In the genomic region with DNA sequence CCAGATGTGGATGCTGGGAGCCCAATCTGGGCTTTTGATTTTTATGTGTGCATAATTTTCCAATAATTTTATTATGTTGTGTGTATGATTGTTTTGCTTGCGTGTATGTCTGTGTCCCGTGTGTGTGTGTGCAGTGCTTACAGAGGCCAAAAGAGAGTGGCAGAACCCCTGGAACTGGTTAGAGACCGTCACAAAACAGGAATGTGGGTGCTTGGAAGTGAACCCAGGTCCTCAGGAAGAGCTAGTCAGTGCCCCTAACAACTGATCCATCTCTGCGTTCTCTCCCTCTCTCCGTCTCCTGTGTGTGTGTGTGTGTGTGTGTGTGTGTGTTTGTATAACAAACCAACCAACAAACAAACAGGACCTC, we compare ENCODE assay signal across 8 mouse cellular contexts. TPM values are rescaled to one million over a fixed set of nuclear protein-coding genes. Genes with fewer than 3 reads are reported as not detected.
DNase-seq lines count a peak whose midpoint lies in the region; ATAC-seq and TF ChIP-seq lines count a peak whose summit lies in the region.

No protein-coding gene starts in this region.

- WGBS in embryonic facial prominence, embryonic 14.5 days = 22% methylated on average over 5 of the region's 5 CpGs
- 24% methylated on average over 5 of the region's 5 CpGs for WGBS in intestine, embryonic 16.5 days
- 31% methylated on average over 5 of the region's 5 CpGs for WGBS in neural tube, embryonic 12.5 days

- peak overlapping the region; percentile 78 for H3K4me2 ChIP-seq in embryonic facial prominence, embryonic 14.5 days (ENCODE audit: low read depth, low read length)
- peak overlapping the region; percentile 75 for H3K4me2 ChIP-seq in intestine, embryonic 16.5 days (ENCODE audit: low read depth, low read length)
- peak overlapping the region; percentile 91 for H3K4me2 ChIP-seq in neural tube, embryonic 12.5 days (replicated peaks)

- no peak for TF ChIP-seq CTCF in layer of hippocampus, adult 2 months (conservative IDR thresholded peaks at IDR 0.05)

- ATAC-seq in embryonic facial prominence, embryonic 14.5 days (ENCODE audit: low read depth) = 0 out of 2 replicates have a peak, but pooled peaks have one; percentile 19
- ATAC-seq in intestine, embryonic 16.5 days = no peak; the same call in 1 of the 2 replicates
- ATAC-seq in neural tube, embryonic 12.5 days (ENCODE audit: low FRiP score, low read depth) = peak; percentile 33
- no peak for ATAC-seq in monocyte, adult 5-6 weeks (replicated peaks; ENCODE audit: insufficient number of reproducible peaks, low FRiP score, low TSS enrichment, poor library complexity, severe bottlenecking)

- H3K27ac ChIP-seq in layer of hippocampus, adult 2 months = peak overlapping the region; percentile 93
- peak overlapping the region; percentile 84 for H3K27ac ChIP-seq in embryonic facial prominence, embryonic 14.5 days (replicated peaks; ENCODE audit: low read depth, low read length)
- H3K27ac ChIP-seq in intestine, embryonic 16.5 days (ENCODE audit: low read length) = 0 out of 2 replicates have a peak overlapping the region, but pooled peaks have one; percentile 14
- peak overlapping the region; percentile 28; the same call in 1 of the 2 replicates for H3K27ac ChIP-seq in neural tube, embryonic 12.5 days

- H3K9ac ChIP-seq in embryonic facial prominence, embryonic 14.5 days (ENCODE audit: low read depth, low read length) = peak overlapping the region; percentile 89
- H3K9ac ChIP-seq in intestine, embryonic 16.5 days (ENCODE audit: low read depth, low read length) = peak overlapping the region; percentile 90; the same call in 1 of the 2 replicates
- no peak overlapping the region for H3K9ac ChIP-seq in neural tube, embryonic 12.5 days

- H3K4me3 ChIP-seq in layer of hippocampus, adult 2 months = peak overlapping the region; percentile 86
- H3K4me3 ChIP-seq in embryonic facial prominence, embryonic 14.5 days (ENCODE audit: low read depth, low read length) = peak overlapping the region; percentile 86
- peak overlapping the region; percentile 76; the same call in 1 of the 2 replicates for H3K4me3 ChIP-seq in intestine, embryonic 16.5 days (ENCODE audit: low read length)
- peak overlapping the region; percentile 89 for H3K4me3 ChIP-seq in neural tube, embryonic 12.5 days

- peaks cover 28% of the 10 kb centered on the region for H3K36me3 ChIP-seq in embryonic facial prominence, embryonic 14.5 days (ENCODE audit: control insufficient read depth, insufficient read depth, low read length)
- 0 out of 2 replicates have a peak, but pooled peaks cover 6% of the 10 kb centered on the region for H3K36me3 ChIP-seq in intestine, embryonic 16.5 days (ENCODE audit: control insufficient read depth, insufficient read depth, low read length)
- H3K36me3 ChIP-seq in neural tube, embryonic 12.5 days = peaks cover 25% of the 10 kb centered on the region

- no peaks in the 10 kb centered on the region for H3K9me3 ChIP-seq in embryonic facial prominence, embryonic 14.5 days (ENCODE audit: control insufficient read depth, low read length)
- no peaks in the 10 kb centered on the region for H3K9me3 ChIP-seq in intestine, embryonic 16.5 days (ENCODE audit: control insufficient read depth, low read length)
- H3K9me3 ChIP-seq in neural tube, embryonic 12.5 days = no peaks in the 10 kb centered on the region

- H3K4me1 ChIP-seq in embryonic facial prominence, embryonic 14.5 days (ENCODE audit: control insufficient read depth, insufficient read depth, low read length) = peaks cover 20% of the 10 kb centered on the region
- H3K4me1 ChIP-seq in intestine, embryonic 16.5 days (ENCODE audit: control insufficient read depth, insufficient read depth, low read length) = peaks cover 14% of the 10 kb centered on the region
- H3K4me1 ChIP-seq in neural tube, embryonic 12.5 days = peaks cover 24% of the 10 kb centered on the region

- no peak for DNase-seq in layer of hippocampus, adult 2 months (ENCODE audit: low spot score in 2 of 2)
- no peak for DNase-seq in layer of hippocampus, postnatal 36 days
- no peak for DNase-seq in embryonic facial prominence, embryonic 14.5 days (ENCODE audit: low spot score)
- no peak for DNase-seq in adrenal gland, adult 2 months
- no peak for DNase-seq in left cerebral cortex, postnatal 4 days

- intact Hi-C loops in left cerebral cortex, postnatal 4 days (cut with DNase I) = no loop called here

- no peaks in the 10 kb centered on the region for H3K27me3 ChIP-seq in embryonic facial prominence, embryonic 14.5 days (replicated peaks; ENCODE audit: control insufficient read depth, insufficient read depth, low read length)
- H3K27me3 ChIP-seq in intestine, embryonic 16.5 days (replicated peaks; ENCODE audit: control insufficient read depth, insufficient read depth, low read length) = no peaks in the 10 kb centered on the region
- H3K27me3 ChIP-seq in neural tube, embryonic 12.5 days (replicated peaks) = no peaks in the 10 kb centered on the region

RNA-seq across cellular contexts. Expression of a gene that starts 0.3 kb away (rescaled TPM):
- 10 to 100 TPM; 36.7 to 40.0 TPM for total RNA-seq in layer of hippocampus, adult 2 months (2021)
- 10 to 100 TPM; 40.3 to 40.7 TPM for total RNA-seq in layer of hippocampus, postnatal 36 days (2021)
- 41.3 and 41.8 TPM in 2 replicates for polyA plus RNA-seq in embryonic facial prominence, embryonic 14.5 days (2014; fragmentation: Nextera tagmentation; extraction: Ambion mirVana)
- polyA plus RNA-seq in intestine, embryonic 16.5 days (2015; fragmentation: Nextera tagmentation; extraction: Ambion mirVana) = 20.9 and 21.7 TPM in 2 replicates
- 20.4 and 20.7 TPM in 2 replicates for polyA plus RNA-seq in neural tube, embryonic 12.5 days (2016; fragmentation: Nextera tagmentation; extraction: Ambion mirVana)
- 36.4 to 42.7 TPM (median 42.4 TPM) in 3 replicates for total RNA-seq in monocyte, adult 5-6 weeks (2017)
- 10 to 100 TPM; 49.6 to 51.2 TPM for total RNA-seq in adrenal gland, adult 2 months (2021)
- 61.7 and 81.7 TPM in 2 replicates for polyA plus RNA-seq in adrenal gland, adult 2 months (2012; rRNA removed)
- 10 to 100 TPM; 28.5 to 28.9 TPM for total RNA-seq in left cerebral cortex, postnatal 4 days (2021)

RNA-seq across cellular contexts. Expression of a gene that starts 15.3 kb away (rescaled TPM):
- total RNA-seq in layer of hippocampus, adult 2 months (2021) = 10 to 100 TPM; 52.4 to 56.7 TPM
- total RNA-seq in layer of hippocampus, postnatal 36 days (2021) = 10 to 100 TPM; 48.2 to 52.6 TPM
- polyA plus RNA-seq in embryonic facial prominence, embryonic 14.5 days (2014; fragmentation: Nextera tagmentation; extraction: Ambion mirVana) = 68.3 and 68.8 TPM in 2 replicates
- 85.1 and 87.2 TPM in 2 replicates for polyA plus RNA-seq in intestine, embryonic 16.5 days (2015; fragmentation: Nextera tagmentation; extraction: Ambion mirVana)
- polyA plus RNA-seq in neural tube, embryonic 12.5 days (2016; fragmentation: Nextera tagmentation; extraction: Ambion mirVana) = 80.9 and 91.1 TPM in 2 replicates
- total RNA-seq in monocyte, adult 5-6 weeks (2017) = 78.8 to 178 TPM (median 108 TPM) in 3 replicates
- 10 to 100 TPM; 33.5 to 37.5 TPM for total RNA-seq in adrenal gland, adult 2 months (2021)
- 57.0 and 60.9 TPM in 2 replicates for polyA plus RNA-seq in adrenal gland, adult 2 months (2012; rRNA removed)
- total RNA-seq in left cerebral cortex, postnatal 4 days (2021) = 10 to 100 TPM; 44.7 to 48.7 TPM

RNA-seq across cellular contexts. Expression of a gene that starts 22.8 kb away (rescaled TPM):
- 1 to 10 TPM; 4.2 to 4.5 TPM for total RNA-seq in layer of hippocampus, adult 2 months (2021)
- 1 to 10 TPM; 2.1 to 2.9 TPM for total RNA-seq in layer of hippocampus, postnatal 36 days (2021)
- polyA plus RNA-seq in embryonic facial prominence, embryonic 14.5 days (2014; fragmentation: Nextera tagmentation; extraction: Ambion mirVana) = 14.9 and 17.3 TPM in 2 replicates
- polyA plus RNA-seq in intestine, embryonic 16.5 days (2015; fragmentation: Nextera tagmentation; extraction: Ambion mirVana) = 3.9 and 4.0 TPM in 2 replicates
- 2.9 and 3.7 TPM in 2 replicates for polyA plus RNA-seq in neural tube, embryonic 12.5 days (2016; fragmentation: Nextera tagmentation; extraction: Ambion mirVana)
- total RNA-seq in monocyte, adult 5-6 weeks (2017) = 0.10 to 4.4 TPM (median 0.11 TPM) in 3 replicates
- total RNA-seq in adrenal gland, adult 2 months (2021) = 10 to 100 TPM; 25.4 to 34.1 TPM
- polyA plus RNA-seq in adrenal gland, adult 2 months (2012; rRNA removed) = 37.9 and 73.5 TPM in 2 replicates
- total RNA-seq in left cerebral cortex, postnatal 4 days (2021) = 1 to 10 TPM; 4.9 to 6.9 TPM

RNA-seq across cellular contexts. Expression of a gene that starts 29.6 kb away (rescaled TPM):
- total RNA-seq in layer of hippocampus, adult 2 months (2021) = 10 to 100 TPM; 66.8 to 68.5 TPM
- total RNA-seq in layer of hippocampus, postnatal 36 days (2021) = 10 to 100 TPM; 63.9 to 64.3 TPM
- 46.7 and 48.1 TPM in 2 replicates for polyA plus RNA-seq in embryonic facial prominence, embryonic 14.5 days (2014; fragmentation: Nextera tagmentation; extraction: Ambion mirVana)
- polyA plus RNA-seq in intestine, embryonic 16.5 days (2015; fragmentation: Nextera tagmentation; extraction: Ambion mirVana) = 48.5 and 50.5 TPM in 2 replicates
- polyA plus RNA-seq in neural tube, embryonic 12.5 days (2016; fragmentation: Nextera tagmentation; extraction: Ambion mirVana) = 81.7 and 85.0 TPM in 2 replicates
- 95.8 to 155 TPM (median 141 TPM) in 3 replicates for total RNA-seq in monocyte, adult 5-6 weeks (2017)
- total RNA-seq in adrenal gland, adult 2 months (2021) = 10 to 100 TPM; 45.3 to 50.7 TPM
- polyA plus RNA-seq in adrenal gland, adult 2 months (2012; rRNA removed) = 5.6 and 7.8 TPM in 2 replicates
- total RNA-seq in left cerebral cortex, postnatal 4 days (2021) = 10 to 100 TPM; 52.1 to 55.8 TPM

RNA-seq across cellular contexts. Expression of a gene that starts 29.6 kb away (rescaled TPM):
- total RNA-seq in layer of hippocampus, adult 2 months (2021) = 10 to 100 TPM; 83.9 to 87.1 TPM
- total RNA-seq in layer of hippocampus, postnatal 36 days (2021) = 10 to 100 TPM; 79.3 to 80.4 TPM
- 20.9 and 21.7 TPM in 2 replicates for polyA plus RNA-seq in embryonic facial prominence, embryonic 14.5 days (2014; fragmentation: Nextera tagmentation; extraction: Ambion mirVana)
- 13.7 and 14.5 TPM in 2 replicates for polyA plus RNA-seq in intestine, embryonic 16.5 days (2015; fragmentation: Nextera tagmentation; extraction: Ambion mirVana)
- polyA plus RNA-seq in neural tube, embryonic 12.5 days (2016; fragmentation: Nextera tagmentation; extraction: Ambion mirVana) = 42.3 and 43.0 TPM in 2 replicates
- total RNA-seq in monocyte, adult 5-6 weeks (2017) = 2.2 to 10.4 TPM (median 3.5 TPM) in 3 replicates
- 10 to 100 TPM; 24.2 to 38.1 TPM for total RNA-seq in adrenal gland, adult 2 months (2021)
- 21.1 and 32.9 TPM in 2 replicates for polyA plus RNA-seq in adrenal gland, adult 2 months (2012; rRNA removed)
- 10 to 100 TPM; 54.7 to 61.3 TPM for total RNA-seq in left cerebral cortex, postnatal 4 days (2021)

Comparison
In these comparisons a context has a peak if more than half of its experiments do, and no peak if none do; other contexts are left out.
1. H3K27ac ChIP-seq: peak in every context shown above with its lines; median percentile 93 in layer of hippocampus, adult 2 months; 84 in embryonic facial prominence, embryonic 14.5 days; 28 in neural tube, embryonic 12.5 days; 14 in intestine, embryonic 16.5 days.
2. ATAC-seq: peak in embryonic facial prominence, embryonic 14.5 days (single experiment) and neural tube, embryonic 12.5 days (single experiment); none in intestine, embryonic 16.5 days (single experiment) and monocyte, adult 5-6 weeks (single experiment).
3. Peak in every context shown above with its lines, with median percentiles within 50 percentile points of each other: H3K4me3 ChIP-seq and H3K4me2 ChIP-seq.